Mouse (Mus musculus) gastrocnemius, adult 18-20 months (tissue): ENCODE data around the gene Nlrp1a. TPM values are rescaled to one million over a fixed set of nuclear protein-coding genes. Genes with fewer than 3 reads are reported as not detected.

Source experiments
- DNase-seq: peaks from one replicate; pipeline ENCODE4 v3.0.0; 2021; ENCODE audit warnings: low spot score
- long read RNA-seq, 2 experiments: library from polyadenylated mRNA; stranded (forward); transcript quantifications; one replicate each; pipeline ENCODE4 v2.0.0; 2021
- total RNA-seq, 2 experiments: library from RNA; stranded (reverse); gene quantifications; 2 replicates each; pipeline ENCODE4 v1.2.3; 2021

Nlrp1a gene
- under 1 TPM; 0.12 to 0.23 TPM for total RNA-seq
- long read RNA-seq, experiment 1, partial matches to known transcripts = 0 of 1 reads
- long read RNA-seq, experiment 1, other reads (novel, unspliced or antisense) = 1 of 1 reads
- long read RNA-seq, experiment 2, partial matches to known transcripts = 1 of 4 reads
- long read RNA-seq, experiment 2, other reads (novel, unspliced or antisense) = 3 of 4 reads

GRCm38 (mm10) chr11:71144661-71145060 lies at the start of gene Nlrp1a:
Gene Nlrp1a (minus strand): TSS chr11:71144704.
- no peak for DNase-seq

GRCm38 (mm10) chr11:71169633-71170032 lies 25.1 kb upstream of the Nlrp1a start:
- DNase-seq = no peak

- DNase-seq = no peak
Measured at GRCm38 (mm10) chr11:71164139-71164538, 19.6 kb upstream of the Nlrp1a start.

GRCm38 (mm10) chr11:71159439-71160136 lies 15.1 kb upstream of the Nlrp1a start:
- no peak for DNase-seq

GRCm38 (mm10) chr11:71155272-71155671 lies 10.8 kb upstream of the Nlrp1a start:
- DNase-seq = no peak

- DNase-seq = no peak
Measured at GRCm38 (mm10) chr11:71142031-71142430, 2.5 kb downstream of the Nlrp1a start.

GRCm38 (mm10) chr11:71107128-71107527 lies 37.4 kb downstream of the Nlrp1a start:
- no peak for DNase-seq

- no peak for DNase-seq
Measured at GRCm38 (mm10) chr11:71106261-71107021, 38.1 kb downstream of the Nlrp1a start.

- no peak for DNase-seq
Measured at GRCm38 (mm10) chr11:71103931-71104330, 40.6 kb downstream of the Nlrp1a start.

GRCm38 (mm10) chr11:71076342-71076741 lies 68.2 kb downstream of the Nlrp1a start:
- DNase-seq = no peak

GRCm38 (mm10) chr11:71052554-71052953 lies 92.0 kb downstream of the Nlrp1a start:
- DNase-seq = no peak

Other genes with a start within 250 kb of the Nlrp1a start
- gene Nup88, start 174.7 kb downstream of the Nlrp1a start, total RNA-seq = 10 to 100 TPM; 31.7 to 33.8 TPM
- 10 to 100 TPM; 13.6 TPM for gene Rpain, start 174.5 kb downstream of the Nlrp1a start, total RNA-seq
- 100 to 1,000 TPM; 120 TPM for gene C1qbp, start 161.7 kb downstream of the Nlrp1a start, total RNA-seq
- 1 to 10 TPM; 6.1 to 7.6 TPM for gene Dhx33, start 140.3 kb downstream of the Nlrp1a start, total RNA-seq
- 1 to 10 TPM; 5.0 to 6.7 TPM for gene Mis12, start 125.1 kb downstream of the Nlrp1a start, total RNA-seq
- 10 to 100 TPM; 14.2 TPM for gene Derl2, start 124.9 kb downstream of the Nlrp1a start, total RNA-seq
- under 1 TPM in 1 of 2 experiments, not detected in 1; 0.16 TPM for gene 6330403K07Rik, start 111.2 kb downstream of the Nlrp1a start, total RNA-seq
- under 1 TPM; 0.07 to 0.09 TPM for gene Nlrp1b, start 86.0 kb upstream of the Nlrp1a start, total RNA-seq